Mouse (Mus musculus) liver, postnatal 0 days (tissue): ENCODE results near the gene Spocd1.

ENCODE experiments used
- CTCF ChIP-seq: sonication (generic); IDR thresholded peaks from 2 replicates; pipeline ENCODE4 v1.5.1; 2016; ENCODE audit warnings: antibody characterized with exemption, low read depth
- EP300 ChIP-seq: IDR thresholded peaks from 2 replicates; pipeline ENCODE4 v1.6.1; 2016; ENCODE audit warnings: antibody characterized with exemption, low read depth, mild to moderate bottlenecking

DNA sequence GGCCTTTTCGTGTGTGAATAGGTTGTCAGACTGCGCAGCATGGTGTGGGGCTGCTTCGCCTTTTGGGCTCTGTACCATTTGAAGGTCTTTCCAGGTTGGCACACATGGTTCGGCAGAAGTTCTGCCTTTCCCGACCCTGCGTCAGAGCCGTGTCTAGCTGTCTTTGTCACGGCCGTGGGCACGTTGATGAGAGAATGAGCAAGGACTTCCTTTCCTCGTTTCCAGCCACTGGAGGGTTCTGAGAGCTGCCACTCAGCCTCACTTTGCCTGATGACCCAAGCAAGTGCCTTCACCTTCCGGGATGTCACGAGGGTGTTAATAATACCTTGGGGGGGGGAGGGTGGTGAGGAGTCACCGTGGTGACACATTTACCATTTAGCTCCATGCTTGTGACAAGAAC, 4.6 kb downstream of the Spocd1 start:
- TF ChIP-seq CTCF (no peak), EP300 (no peak)
